Mouse (Mus musculus) left cerebral cortex, postnatal 10 days (tissue): ENCODE measurements around the gene Zkscan5. TPM values are rescaled to one million over a fixed set of nuclear protein-coding genes. Genes with fewer than 3 reads are reported as not detected.
A peak's percentile ranks its signal among the peaks of the same experiment; 100 is the strongest.
"Not testable (repeated sequence)": the region's sequence is repeated elsewhere in the genome, so short reads cannot be mapped to it uniquely, and the experiment has no call there.

Experiments
- DNase-seq, 2 experiments: peaks; one replicate each; pipeline ENCODE4 v3.0.0; 2021 to 2022; ENCODE audit warnings: low spot score in 2 of 2, mixed read lengths in 1 of 2; ENCODE audit errors: extremely low spot score in 1 of 2
- intact Hi-C: fragments of 180-260 bp; cut with DNase I; formaldehyde crosslinking; loops from one replicate; pipeline ENCODE4 v1.15.1; 2025
- total RNA-seq, 2 experiments: library from RNA; stranded (reverse); gene quantifications; 2 replicates each; pipeline ENCODE4 v1.2.3; 2021

Zkscan5 gene
- total RNA-seq, 2 experiments from 2014 or later = 15.0 to 15.2 TPM

DNA sequence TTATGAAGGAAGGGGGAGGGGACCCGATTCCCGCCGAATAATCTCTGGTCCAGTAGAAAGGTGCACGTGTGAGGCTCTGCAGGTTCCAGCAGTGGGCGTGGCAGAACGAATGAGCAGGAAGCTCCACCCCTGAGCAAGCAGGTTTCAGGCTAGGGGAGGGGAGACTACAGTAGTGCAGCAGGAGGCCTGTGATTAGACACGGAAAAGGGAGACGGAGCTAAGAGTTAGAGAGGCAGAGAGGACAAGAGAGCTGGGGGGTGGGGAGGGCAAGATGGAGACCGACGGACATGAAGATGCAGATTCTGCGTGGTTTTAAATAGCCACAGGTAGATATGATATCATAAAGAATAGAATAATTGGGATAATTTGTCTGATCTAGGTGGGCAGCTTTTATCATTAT is 4.0 kb downstream of the Zkscan5 start:
- intact Hi-C loops, DNase-seq: not testable (repeated sequence)

DNA sequence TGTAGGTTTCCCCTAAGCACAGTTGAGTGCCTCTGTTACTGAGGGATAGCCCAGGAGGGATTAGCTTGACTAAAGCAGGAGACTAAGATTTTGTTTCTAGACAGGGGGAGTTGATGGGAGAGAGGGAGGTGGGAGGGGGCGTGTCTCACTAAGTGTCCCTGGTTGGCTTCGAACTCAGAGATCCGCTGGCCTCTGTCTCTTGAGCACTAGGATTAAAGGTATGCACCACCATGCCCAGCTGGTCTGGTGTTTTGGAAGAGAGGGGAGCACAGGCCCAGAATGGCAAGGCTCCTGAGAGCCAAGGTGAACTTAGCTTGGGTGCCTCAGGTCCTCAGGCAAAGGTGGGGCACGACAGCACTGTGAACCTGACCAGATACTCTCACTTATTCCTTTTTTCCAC is 7.0 kb downstream of the Zkscan5 start:
- intact Hi-C loops = no loop called here
- DNase-seq = no peak

DNA sequence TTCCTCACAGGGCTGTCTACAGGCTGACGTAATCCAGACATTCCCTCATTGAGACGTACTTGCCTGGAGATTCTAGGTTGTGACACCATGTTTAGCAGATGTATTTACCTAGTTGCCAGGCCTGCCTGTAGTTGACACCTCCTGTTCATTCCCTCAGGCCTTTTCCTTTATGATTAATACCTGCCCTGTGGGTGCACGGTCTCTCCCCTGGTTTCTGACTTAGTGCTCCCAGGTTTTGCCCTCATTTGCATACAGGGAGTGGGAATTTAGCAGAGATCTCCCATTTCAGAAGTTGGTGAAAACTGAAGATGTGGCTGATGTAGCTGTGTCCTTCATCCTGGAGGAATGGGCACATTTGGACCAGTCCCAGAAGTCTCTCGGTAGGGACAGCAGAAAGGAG is 7.9 kb downstream of the Zkscan5 start:
- intact Hi-C loops = no loop called here
- DNase-seq = no peak

DNA sequence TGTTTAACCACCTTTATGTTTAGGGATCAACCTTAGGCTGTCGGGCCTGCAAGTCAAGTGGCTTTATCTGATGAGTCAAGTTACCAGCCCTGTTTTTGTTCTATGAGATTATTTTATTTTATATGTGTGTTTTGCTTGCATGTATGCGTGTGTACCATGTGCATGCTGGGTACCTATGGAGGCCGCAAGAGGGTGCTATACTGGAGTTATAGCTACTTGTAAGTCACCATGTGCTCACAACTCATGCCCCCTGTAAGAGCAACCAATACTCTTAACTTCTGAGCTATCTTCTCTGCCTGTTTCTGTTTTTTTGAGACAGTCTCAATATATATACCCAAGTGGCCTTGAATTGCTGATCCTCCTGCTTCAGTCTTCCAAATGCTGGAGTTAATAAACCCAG is 9.1 kb downstream of the Zkscan5 start:
- no peak for DNase-seq
- intact Hi-C loops = no loop called here

- intact Hi-C loops = no loop called here
- DNase-seq = no peak
These were observed 10.3 kb downstream of the Zkscan5 start for GRCm38 (mm10) chr5:145214679-145215078.

- intact Hi-C loops = no loop called here
These were observed 13.4 kb downstream of the Zkscan5 start for GRCm38 (mm10) chr5:145217746-145218145.

GRCm38 (mm10) chr5:145218206-145218605 is 13.8 kb downstream of the Zkscan5 start:
- DNase-seq = no peak
- intact Hi-C loops = no loop called here

More at GRCm38 (mm10) chr5:145217746-145218145, 13.4 kb downstream of the Zkscan5 start:
- DNase-seq = no peak

DNA sequence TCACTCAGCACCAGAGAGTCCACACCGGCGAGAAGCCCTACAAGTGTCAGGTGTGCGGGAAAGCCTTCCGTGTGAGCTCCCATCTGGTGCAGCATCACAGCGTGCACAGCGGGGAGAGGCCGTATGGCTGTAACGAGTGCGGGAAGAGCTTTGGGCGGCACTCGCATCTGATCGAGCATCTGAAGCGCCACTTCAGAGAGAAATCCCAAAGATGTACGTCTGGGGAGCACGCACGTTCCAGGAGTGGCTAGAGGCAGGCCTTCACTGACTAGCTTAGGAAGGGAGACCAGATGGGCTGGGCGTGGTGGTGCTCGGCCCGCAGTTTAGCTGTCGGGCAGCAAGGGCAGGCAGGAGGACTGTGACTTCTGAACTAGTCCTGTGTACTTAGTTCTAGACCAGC is 14.3 kb downstream of the Zkscan5 start:
- intact Hi-C loops = no loop called here

GRCm38 (mm10) chr5:145219981-145220380 is 15.6 kb downstream of the Zkscan5 start:
- no peak for DNase-seq
- intact Hi-C loops = no loop called here

More for the DNA sequence above, 14.3 kb downstream of the Zkscan5 start:
- DNase-seq = no peak

DNA sequence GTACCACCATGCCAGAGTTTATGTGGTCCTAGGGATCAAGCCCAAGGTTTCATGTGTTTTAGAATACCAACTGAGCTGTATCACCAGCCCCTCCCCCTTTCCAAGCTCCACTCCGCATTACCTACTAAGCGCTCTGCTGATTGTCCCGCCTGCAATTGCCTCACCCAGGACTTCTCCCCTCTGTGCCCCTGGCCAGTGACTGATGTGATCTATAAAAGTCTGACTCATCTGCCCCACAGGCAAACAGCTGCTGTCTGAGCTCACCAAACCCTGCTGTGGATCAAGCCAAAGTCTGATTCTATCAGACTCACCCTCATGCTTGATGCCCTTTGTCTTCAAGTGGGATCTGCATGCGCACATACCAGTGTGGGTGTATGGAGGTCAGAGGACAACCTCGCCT is 18.5 kb downstream of the Zkscan5 start:
- intact Hi-C loops = no loop called here
- no peak for DNase-seq

DNA sequence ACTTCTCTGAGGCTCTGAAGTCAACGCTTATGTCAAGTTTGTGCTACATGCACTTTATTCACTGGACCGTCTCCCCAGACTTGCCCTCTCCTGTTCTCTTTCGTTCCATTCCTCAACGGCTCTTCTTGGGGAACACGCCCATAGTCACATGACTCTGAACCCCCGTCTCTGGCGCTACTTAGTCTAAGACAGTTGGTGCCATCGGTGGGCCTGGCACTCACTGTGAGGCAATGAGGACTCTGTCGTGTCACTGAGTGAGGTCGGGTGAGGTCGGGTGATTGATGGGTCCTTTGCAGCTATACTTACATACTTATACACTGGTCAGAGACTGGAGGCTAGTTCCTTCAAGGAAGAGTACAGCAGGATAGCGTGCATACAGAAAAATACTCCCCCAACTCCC is 19.0 kb downstream of the Zkscan5 start:
- intact Hi-C loops = no loop called here
- no peak for DNase-seq

DNA sequence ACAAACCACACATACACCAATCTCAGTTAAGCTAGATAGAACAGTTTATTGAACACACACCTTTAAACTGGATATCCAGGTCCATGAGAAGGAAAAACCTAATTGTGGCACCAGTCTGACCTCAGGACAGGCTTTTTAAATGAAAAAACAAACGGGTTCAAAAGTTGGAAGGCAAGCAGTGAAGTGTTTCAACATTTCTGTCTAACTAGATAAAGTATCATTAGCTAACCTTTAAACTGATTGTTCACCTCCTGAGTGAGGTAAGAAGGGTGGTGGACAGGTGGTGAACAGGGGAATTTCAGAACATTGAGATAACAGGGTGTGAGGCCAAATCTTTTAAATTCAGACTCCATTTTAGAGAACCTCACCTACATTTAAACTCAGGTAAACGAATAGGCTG is 22.1 kb downstream of the Zkscan5 start:
- no peak for DNase-seq
- intact Hi-C loops = no loop called here

- DNase-seq, intact Hi-C loops: not testable (repeated sequence)
These were observed 24.9 kb downstream of the Zkscan5 start for GRCm38 (mm10) chr5:145229283-145229682.

- intact Hi-C loops = no loop called here
These were observed 26.3 kb downstream of the Zkscan5 start for GRCm38 (mm10) chr5:145230641-145231040.

DNA sequence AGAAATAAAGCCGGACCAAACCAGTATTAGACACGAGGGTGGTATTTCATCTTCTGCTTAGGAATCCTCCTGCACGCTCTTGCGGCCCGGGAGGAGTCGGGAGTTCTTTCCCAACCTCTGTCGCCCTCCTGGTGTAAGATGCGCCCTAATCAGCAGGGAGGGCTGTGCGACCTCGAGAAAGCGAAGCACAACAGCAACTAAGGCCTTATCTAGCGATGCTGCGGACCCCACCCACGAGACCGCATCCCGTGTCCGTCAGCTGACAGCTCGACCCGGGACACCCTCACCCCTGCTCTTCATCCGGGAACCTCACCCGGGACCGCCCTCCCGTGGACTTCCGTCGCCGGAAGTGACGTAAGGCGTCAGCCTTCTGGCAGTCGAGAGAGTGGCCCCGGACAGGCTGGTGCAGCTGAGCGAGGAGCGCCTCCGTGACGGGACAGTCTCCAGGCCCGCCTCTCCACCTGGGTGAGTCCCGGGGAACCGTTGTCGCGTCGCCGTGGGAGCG is 27.1 kb downstream of the Zkscan5 start, which contains the start of gene Zfp655:
Zfp655 (plus strand) TSS at position 349 of the 505 bp plus-strand sequence.
- DNase-seq = peak; percentile 97 to 98
- intact Hi-C loops = no loop called here

More at GRCm38 (mm10) chr5:145230641-145231040, 26.3 kb downstream of the Zkscan5 start:
- DNase-seq = no peak

DNA sequence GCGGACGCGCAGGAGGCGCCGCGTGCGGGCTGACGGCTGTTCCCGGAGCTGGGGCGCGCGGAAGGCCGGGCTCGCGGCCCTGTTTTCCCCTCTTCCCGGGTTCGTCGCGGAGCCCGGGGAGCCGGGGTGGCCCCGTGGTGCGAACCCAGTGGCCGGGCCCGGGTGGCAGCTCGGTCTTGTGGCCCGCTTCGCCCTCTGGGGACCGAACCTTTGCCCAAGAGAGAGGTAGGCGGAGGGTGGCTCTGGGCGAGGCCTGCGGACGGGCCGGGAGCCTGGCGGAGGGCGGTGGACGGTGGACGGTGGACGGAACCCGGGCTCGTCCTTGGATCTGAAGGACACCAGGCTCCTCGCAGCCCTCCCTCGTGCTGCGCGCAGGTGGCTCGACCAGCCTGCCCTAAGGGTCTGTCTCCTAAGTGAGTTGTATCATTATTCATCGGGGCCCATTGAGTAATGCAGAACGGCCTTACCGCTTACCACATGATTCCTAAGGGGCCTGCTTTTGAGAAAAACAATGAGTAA is 27.6 kb downstream of the Zkscan5 start:
- intact Hi-C loops = no loop called here
- DNase-seq = peak; percentile 7 to 59

- intact Hi-C loops = loop anchor here (5.0 kb wide), 1 partner anchor 48 kb away; the partner anchor contains the start of gene Zscan25
- no peak for DNase-seq
These were observed 30.3 kb downstream of the Zkscan5 start for GRCm38 (mm10) chr5:145234636-145235035.

DNA sequence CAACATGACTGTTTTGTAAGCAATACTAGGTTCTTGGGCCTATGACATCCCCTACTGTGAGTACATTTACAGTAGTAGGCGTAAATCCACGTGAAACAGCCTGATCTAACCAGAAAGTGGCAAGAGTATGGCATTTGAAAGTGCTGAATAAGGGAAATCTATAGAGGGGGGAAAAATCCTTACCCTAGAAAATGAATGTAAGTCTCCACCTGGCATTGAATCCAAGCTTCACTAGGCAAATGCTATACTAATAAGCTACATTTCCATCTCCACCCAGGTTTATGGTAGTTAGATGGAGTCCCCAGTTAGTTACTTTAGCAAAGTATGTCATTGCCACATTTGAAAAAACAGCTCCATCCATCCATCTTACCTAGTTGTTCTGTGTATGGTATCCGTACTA is 45.2 kb downstream of the Zkscan5 start:
- no peak for DNase-seq
- intact Hi-C loops = no loop called here
